Mouse (Mus musculus) frontal cortex, adult (tissue): ENCODE measurements around the gene Tenm4.
A peak's percentile ranks its signal among the peaks of the same experiment; 100 is the strongest.

Experiments
- ATAC-seq: cut with Nextera tagmentation; 2 replicates; pipeline ENCODE4 v1.9.2; 2017; ENCODE audit warnings: mild to moderate bottlenecking, moderate library complexity, mixed read lengths; ENCODE audit not compliant: low TSS enrichment

Tenm4 gene

DNA sequence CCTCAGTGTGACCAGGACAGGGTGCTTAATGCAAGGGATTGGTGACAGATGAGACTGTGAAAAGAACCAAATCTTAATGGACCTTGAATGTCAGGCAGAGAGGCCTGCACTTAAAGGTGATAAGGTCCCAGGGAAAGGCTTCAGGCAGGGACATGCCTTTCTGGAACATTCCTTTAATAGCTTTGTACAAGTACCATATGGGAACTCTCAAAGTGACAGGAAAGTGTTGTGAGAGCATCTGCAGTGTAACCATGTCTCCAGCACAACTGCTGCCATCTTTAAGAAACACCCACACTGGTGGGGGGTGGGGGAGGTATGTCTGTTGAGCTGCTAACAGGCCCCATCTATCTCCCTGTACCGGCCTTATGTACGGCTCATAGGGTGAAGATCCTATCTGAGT is 506.0 kb downstream of the Tenm4 start:
- ATAC-seq = peak; percentile 57

DNA sequence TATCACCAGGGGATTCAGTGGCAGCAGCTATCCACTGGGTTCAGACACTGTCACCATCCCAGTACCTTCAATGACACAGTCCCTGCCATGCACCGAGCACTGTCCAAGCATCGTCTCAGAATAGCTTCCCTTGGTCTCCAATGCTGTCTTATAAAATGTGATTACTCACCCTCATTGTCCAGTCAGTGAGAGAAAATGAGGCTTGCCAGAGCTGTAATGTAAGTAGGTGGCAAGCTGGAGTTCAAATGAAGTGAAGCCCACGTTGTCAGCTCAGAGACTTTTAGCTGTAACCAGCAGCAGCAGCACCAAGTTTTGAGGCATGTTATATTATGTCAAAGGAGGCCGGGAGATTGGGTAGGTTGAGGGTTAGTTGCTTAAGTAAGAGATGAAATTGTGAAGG is 507.2 kb downstream of the Tenm4 start:
- ATAC-seq = peak; percentile 66

DNA sequence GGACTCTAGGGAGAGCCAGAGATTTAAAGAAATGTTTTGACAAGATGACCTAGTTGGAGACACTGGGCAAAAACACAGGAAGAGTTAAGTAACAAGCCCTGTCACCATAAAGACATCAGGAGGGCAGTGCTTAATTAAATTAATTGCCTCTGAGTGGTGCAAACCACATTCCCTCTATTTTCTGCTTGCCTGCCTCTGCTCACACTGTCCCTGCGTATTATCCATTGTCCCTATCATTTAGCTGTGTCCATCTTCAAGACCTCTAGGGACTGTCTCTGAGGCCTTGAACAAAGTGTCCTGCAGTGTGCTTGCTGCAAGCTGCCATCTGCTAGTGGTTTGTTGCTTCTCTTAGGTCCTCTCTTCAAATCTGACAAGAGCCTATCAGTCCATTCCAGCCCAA is 508.7 kb downstream of the Tenm4 start:
- ATAC-seq = no peak

DNA sequence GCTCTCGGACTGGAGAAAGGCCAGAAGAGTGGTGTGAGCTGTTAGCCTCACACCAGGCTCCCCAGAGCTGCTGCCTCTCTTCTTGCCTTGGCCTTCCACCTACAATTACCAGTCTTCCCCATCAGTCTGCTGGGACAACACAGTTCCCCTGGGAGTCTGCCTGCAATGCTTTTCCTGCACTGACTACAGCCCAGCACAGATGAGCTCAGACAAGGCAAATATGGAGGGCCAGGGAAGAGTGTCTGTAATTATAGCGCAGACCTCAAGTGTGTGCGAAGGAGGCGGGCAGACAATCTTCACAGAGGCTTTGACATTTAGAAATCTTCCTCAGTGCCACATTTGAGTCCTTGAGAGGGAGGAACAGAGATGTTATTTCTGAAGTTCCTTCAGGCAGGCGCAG is 509.4 kb downstream of the Tenm4 start:
- ATAC-seq = peak; percentile 66

DNA sequence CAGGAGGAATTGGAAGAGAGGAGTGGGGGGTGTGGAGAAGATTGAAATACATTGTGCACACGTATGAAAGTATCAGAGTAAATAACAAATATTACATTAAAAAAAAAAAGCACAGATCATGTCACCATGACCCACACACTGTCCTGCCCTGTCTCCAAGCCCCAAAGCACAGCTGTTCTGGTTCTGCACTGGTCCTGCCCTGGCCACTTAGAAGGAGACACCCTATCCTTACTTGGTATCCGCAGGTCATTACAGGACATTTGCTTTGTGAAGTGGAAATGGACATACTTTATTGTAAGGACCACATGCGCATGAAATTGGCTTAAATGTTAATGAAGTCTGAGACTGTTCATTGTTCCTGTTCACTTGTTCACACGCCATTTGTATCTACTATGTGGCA is 510.8 kb downstream of the Tenm4 start:
- ATAC-seq = no peak

DNA sequence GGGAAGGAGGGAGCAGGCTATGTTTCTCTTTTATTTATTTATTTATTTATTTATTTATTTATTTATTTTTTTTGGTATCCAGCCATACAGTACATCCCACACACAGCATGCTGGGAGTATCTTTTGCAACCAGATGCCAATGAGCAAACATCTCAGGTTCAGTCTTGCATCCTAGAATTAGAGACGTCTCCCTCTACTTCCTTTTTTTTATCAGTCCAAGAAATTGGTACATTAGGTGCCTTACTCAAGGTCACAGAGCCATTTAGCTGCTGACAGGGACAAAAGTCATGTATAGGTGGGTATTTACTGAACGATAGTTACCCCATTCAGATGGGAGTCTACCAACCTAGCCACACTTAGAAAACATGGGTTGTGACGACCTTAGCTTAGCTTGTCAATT is 517.1 kb downstream of the Tenm4 start:
- ATAC-seq = no peak

DNA sequence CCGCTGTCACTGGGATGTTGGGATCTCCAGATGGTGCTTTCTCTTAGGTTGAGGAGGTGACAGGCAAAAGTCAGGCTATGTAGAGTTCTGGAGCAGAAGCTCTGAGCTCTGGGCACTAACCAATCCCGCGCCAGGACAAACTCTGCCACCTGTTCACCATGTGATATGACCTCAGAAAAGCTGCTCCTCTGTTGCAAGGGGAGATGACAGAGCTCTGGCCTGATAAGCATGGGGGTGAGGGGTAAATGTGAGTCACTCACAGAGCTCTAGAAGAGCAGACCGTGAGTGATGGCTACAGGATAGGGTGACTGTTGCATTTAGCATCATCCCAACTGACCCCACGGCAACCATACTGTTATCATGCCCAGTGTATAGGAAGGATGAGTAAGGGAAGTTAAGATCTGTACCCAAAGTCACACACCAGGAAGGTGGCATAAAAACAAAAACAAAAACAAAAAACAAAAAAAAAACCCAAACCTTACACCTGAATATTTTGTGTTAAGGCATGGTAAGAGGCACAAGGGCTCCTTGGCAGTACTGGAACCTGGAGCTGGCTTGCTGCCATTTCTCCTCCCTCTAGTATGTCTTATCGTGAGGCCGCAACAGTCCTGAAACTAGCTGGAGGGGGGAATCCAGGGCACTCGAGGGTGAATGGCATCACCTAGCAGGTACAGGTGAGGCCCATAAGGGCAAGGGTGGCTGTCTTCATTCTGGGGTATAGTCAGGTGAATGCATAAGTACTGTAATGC is 530.2 kb downstream of the Tenm4 start:
- no peak for ATAC-seq

DNA sequence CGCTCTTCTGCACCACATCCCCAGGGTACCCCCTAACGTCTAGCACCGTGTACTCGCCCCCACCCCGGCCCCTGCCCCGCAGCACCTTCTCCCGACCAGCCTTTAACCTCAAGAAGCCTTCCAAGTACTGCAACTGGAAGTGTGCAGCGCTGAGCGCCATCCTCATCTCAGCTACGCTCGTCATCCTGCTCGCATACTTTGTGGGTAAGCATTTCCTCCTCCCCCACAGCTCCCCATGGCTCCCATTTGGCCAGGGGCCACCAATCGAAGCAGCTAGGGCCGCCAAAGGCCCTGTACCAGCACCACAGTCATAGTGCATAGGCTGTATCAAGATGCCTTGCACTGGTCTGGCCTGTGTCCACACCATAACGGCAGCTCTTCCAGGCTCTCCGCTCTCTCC is 532.9 kb downstream of the Tenm4 start:
- no peak for ATAC-seq

DNA sequence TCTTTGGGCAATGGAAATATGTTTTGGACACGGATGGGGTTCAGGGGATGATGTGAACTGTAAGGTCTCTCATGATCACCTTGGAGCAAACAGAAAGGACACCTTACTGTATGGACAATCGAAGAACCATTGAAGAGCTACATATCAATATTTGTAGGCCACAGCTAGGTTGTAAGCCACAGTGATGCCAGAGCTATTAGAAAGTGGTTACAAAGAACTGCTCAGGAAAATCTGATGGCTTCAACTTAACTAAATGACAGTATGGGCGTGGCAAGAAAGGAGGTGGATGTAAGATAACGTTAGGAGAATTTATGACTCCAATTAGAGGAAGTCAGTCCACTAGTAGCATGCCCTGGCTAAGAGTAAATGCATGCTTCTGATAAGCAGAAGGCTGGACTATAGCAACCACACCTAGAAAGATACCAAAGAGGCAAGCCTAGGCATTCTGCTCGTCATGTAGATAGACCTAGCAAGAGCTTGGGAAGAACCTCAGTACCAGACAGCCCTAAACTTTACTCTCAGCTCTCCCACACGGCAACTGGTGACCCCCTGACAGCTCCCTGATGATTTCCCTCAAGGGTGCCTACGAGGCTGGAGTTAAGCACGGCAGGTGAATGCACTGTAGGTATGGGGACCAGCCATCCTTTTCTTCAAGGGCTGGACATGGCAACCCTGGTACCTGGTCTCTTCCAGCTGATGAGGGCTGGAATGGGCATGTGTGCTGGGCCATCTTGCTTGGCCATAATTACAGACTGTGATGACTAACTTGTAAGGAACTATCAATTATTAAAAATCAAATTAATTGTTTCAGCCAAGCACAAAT is 534.5 kb downstream of the Tenm4 start:
- no peak for ATAC-seq

DNA sequence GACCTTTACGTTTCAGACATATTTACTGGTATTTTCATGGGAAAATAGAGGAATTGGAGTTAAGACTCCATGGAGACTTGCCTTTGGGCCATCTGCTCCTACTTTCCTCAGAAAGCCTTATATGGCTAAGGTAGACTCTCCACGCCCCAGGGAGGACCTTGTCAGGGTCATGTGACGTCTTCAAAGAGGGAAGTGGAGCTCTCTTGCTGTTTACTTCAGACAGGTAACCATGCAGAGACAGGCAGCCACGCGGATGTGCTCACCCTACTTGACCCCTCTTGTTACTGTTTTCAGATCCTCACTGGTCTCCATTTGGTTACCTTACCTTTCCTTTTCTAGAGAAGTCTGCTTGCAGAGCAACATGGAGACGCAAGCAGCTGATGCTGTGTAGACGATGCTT is 535.5 kb downstream of the Tenm4 start:
- no peak for ATAC-seq

DNA sequence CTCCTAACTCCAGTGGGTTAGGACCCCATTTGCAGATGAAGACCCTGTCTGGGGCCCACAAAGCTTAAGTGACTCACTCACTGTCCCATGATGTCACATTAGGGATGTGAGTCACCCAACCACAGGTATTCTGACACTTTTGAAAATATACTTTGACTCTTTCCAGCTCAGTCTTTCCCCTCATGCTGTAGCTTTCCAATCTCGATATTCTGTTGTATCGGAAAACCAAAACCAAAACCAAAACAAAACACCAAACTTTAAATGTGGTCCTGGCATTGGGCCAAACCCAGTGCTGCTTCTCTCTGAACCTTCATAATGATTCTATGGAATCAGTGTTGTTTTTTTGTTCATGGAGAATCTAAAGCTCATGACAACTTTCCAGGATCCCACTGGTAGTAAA is 536.1 kb downstream of the Tenm4 start:
- no peak for ATAC-seq

DNA sequence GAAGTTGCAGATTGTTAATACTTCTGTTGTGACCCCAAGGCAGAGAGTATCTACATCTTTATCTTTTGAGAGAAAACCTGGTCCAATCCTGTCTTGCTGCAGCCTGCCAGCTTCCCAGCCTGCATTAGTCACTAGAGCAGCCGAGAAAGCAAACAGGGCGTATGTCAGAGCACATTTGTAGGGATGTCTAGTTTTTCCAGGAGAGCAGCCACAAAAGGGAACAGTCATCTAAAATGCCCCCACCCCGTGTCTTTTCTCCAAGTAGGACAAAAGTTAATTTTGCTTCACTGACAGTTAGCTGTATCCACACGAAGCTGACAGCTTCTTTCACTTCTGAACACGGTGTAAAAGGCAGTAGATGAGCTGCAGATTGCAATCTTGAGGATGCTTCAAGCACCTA is 537.0 kb downstream of the Tenm4 start:
- peak; percentile 46 for ATAC-seq

DNA sequence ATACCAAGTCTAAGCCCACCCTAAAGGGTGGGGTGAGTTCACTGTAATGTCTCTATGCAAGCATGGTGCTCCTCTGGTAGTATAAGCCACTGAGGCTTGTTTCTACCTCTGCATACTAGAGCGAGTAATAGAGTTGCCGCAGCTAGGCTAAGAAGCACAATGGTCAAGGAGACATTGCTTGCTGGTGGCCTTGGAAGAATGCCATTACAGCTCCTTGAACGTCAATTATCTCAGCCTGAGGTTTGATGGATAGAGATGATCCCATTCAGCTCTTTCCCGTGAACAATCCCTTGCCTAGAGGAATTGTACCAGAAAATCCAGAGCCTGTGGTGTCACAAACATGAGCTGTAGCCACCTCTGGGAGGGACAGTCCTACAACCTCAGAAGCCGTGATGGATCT is 537.5 kb downstream of the Tenm4 start:
- peak; percentile 8; the same call in 1 of the 2 replicates for ATAC-seq

DNA sequence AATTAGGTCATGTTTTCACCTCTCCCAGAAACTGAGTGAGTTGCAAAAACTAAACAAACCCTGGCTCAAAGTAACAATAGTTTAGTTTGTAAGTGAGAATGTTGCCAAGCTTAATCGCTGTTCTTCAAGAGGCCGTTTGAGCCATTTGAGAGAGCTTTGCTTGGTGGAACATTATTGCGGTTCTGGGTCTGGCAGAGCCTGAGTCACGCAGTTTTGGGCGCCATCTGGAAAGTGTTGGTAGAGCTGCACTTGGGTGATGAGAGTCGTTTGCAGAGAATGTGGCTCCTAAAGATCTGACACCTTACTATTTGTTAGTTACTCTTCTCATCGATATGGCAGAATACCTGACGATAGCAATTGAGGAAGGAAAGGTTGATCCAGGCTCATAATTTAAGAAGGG is 537.9 kb downstream of the Tenm4 start:
- ATAC-seq = peak; percentile 58

DNA sequence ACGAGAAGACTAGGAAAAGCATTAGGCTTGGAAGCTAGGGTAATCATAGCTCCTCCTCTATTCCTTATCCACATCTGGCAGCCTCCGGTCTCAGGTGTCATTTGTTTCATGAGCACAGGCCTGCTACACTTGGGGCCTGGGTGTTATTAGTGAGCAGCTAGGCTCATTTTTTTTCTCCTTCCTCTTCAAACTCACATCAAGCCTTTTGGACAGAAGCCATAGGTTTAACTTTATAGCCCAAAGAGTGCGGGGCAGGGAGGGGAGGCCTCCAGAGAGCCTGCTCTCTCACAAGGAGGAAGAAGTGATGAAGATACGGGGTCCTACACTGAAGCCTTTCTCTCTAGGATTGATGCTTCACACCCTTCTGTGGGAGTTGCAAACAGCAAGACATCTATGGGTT is 538.8 kb downstream of the Tenm4 start:
- no peak for ATAC-seq

DNA sequence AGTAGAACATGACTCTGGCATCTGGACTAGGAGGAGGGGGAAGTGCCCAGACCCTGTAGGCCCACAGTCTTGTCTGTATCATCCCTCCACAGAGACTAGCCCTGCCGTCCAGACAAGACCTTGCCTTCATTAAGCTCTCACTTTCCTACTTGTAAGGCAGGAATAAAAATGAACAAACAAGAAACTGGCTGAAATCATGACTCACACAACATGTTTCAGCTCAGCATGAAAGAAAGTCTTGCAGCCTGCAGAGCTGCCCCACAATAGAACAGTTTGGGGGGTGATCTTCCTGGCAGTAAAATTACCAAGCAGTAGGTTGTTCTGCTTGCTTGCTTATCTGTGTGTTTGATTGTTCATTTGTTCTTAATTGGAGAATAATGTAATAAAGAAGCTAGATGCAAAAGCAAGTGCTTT is 539.6 kb downstream of the Tenm4 start:
- peak; percentile 39 for ATAC-seq

DNA sequence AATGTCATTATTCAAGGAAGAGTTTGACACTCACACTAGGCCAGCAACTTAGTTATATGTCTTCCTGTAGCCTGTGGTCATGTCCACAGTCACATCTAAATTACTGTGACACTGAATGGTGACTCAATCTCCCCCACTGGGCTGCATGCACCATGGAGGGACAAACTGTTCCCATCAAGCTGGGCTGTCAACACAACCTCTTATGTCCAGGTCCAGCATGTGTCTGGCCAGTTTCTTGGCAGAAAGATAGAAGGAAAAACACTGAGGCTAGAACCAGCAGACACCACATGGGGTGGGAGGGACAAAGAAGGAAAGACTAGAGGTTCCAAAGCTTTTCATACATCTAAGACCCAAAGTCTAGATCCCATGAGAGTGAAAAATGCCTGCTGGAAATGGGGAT is 541.8 kb downstream of the Tenm4 start:
- no peak for ATAC-seq

DNA sequence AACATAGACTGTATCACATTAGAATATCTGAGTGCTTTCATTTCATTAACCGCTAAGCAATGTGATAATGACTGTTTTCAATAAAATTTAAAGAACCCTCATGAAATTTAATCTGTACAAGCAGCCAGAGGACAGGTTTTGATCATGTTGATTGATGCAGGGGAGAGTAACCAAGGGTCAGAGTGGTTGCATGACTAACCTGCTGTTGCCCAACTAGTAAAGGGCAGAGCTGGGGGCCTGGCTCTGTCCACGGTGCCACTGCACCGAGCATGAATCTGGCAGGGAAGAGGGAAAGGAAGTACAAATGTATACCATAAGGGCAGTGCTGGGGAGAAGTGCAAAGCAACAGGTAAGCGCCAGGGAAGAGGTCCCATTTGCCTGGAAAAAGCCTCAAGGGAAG is 545.9 kb downstream of the Tenm4 start:
- no peak for ATAC-seq

DNA sequence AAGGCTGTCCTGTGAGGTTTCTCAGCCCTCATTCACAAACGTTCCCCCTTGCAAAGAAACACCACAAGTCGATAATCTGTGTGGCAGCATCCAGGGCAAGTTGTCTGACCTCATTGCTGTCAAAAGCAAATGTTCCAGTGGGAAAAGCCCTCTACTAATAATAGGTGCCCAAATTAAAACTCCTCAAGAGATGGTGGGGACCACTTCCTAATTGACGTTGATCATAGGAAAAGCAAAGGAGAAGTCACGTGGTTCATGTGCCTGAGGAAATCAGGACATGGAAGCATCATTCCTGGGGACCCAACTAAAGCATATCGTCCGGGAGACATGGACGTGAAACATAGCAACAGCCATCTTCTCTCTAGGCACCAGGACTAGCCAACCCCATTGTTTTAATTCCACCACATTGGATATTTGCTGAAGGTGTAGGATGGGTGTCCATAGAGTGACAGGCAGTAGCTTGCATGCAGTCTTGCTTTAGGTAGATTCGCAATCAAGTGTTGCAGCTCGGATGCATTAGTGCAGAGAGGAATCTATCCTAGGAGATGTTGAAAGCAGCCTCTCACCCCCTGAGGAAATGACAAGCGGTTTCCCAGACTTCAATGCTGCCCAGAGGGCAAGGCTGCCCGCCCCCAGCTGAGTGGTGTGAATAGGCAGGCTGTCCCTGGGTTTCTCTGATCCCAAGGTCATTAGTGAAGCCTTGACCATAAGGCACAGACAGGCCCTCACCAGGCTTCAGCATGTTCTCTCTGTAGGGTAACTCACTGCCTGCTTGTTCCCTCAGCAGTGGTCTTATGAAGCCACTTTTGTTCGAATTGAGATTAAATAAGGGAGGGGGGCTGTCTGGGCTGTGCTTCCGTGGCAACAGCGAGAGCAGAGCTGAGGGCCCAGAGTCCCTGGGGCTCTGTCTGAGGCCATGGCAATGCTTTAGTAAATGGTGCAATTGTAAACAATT is 547.4 kb downstream of the Tenm4 start:
- ATAC-seq = no peak

DNA sequence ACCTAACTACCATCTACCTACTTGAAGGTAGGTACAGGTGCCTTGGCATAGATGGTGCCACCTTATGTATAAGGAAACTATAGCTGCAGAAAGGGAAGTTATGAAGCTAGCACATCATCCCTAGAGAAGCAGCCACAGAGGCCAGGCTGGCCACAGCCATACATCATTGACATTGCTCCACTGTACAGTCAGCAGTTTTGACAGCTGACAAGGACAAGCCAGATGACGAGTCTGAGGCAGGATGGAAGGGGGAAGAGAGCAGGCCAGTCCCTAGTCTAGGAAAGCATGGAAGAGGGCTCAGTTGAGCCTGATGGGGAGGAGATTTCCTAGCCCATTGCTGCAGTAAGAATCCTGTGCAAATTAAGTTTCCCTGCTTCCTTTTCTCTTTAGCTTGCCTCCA is 548.9 kb downstream of the Tenm4 start:
- ATAC-seq = 0 out of 2 replicates have a peak, but pooled peaks have one; percentile 14

DNA sequence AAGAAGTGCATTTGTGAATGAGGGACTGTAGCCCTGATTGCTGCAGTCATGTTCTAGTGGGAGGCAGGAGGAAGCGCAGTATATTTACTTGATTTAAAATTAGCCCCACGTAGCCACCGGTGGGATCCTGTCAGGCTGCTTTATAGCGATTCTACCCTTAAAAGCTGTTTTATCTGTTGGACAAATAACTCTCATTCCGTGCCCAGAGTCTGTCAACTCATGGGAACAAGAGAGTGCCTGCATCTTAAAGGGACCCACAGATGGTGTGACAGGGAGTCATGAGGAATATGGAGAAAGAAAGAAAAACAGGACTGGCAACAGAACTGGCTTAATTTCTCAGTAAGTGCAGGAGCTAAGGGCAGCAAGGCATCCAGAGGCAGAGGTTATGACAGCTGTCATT is 549.4 kb downstream of the Tenm4 start:
- ATAC-seq = peak; percentile 40

DNA sequence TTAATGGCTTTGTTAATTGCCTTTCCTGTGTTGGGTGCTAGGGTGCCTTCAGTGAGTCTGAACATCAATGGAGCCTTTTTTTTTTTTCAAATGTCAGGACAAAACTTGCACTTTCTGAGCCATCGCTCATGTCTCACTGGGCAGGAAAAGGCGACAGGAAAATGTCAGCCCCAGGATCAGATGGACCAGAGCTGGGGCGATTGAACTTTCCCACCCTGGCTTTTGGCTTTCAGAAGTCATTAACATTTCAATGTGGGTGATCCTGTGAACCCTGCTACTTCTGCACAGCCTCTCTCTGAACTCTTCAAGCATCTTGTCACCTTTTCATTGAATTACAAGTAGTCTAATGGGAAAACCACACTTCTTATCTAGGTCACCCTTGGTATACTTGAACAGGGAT is 551.8 kb downstream of the Tenm4 start:
- ATAC-seq = no peak
